Mouse (Mus musculus) left cerebral cortex, adult 2 months (tissue): ENCODE results near the gene Ddx18. TPM values are rescaled to one million over a fixed set of nuclear protein-coding genes. Genes with fewer than 3 reads are reported as not detected.

Experiments used
- DNase-seq, 2 experiments: peaks; one replicate each; pipeline ENCODE4 v3.0.0; 2021 to 2022; ENCODE audit warnings: low spot score in 2 of 2, mixed read lengths in 1 of 2; ENCODE audit errors: extremely low spot score in 1 of 2
- H3K27ac ChIP-seq: fragments of 200-600 bp; 2 replicates; pipeline ENCODE4 v1.8.1; 2022
- H3K4me3 ChIP-seq: fragments of 200-600 bp; 2 replicates; pipeline ENCODE4 v1.8.1; 2022
- CTCF ChIP-seq: fragments of 200-600 bp; IDR thresholded peaks from 2 replicates; pipeline ENCODE4 v1.8.1; 2022; ENCODE audit warnings: antibody characterized with exemption, mild to moderate bottlenecking, moderate library complexity
- intact Hi-C: fragments of 180-260 bp; cut with DNase I; formaldehyde crosslinking; loops from one replicate; pipeline ENCODE4 v1.15.1; 2025
- total RNA-seq, 2 experiments: library from RNA; stranded (reverse); gene quantifications; 2 replicates each; pipeline ENCODE4 v1.2.3; 2021

The Ddx18 gene
- total RNA-seq, 2 experiments from 2014 or later: 25.9 to 27.8 TPM

DNA sequence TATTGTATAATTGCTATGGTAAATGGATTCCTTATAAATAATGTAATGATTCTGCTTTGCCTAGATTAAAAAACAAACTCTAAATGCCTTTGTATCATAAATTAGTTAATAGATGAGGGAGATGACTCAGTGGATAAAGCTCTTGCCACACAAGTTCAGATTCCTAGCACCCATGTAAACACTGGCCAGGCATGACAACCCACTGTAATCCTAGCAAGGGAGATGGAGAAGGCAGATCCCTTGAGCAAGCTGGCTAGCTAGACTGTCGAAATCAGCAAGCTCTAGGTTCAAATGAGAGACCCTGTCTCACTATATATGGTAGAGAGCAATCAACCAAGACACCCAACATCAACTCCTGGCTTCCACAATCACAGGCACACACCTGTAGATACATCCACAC is 49.2 kb downstream of the Ddx18 start:
- TF ChIP-seq CTCF: no peak

DNA sequence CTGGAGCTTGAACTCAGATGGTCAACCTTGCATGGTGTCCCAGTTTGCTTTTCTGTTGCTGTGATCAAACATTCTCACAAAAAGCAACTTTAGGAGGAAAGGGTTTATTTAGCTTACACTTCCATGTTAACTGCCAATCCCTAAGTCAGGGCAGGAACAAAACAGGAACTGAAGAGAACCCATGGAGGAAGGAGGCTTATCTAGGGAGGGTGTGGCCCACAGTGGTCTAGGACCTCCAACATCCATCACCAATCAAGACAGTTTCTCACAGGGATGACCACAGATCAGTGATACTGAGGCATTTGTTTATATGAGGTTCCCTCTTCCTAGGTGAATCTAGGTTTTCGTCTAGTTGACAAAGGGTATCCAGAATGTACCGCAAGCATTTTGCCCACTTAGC is 55.8 kb downstream of the Ddx18 start:
- no peak for TF ChIP-seq CTCF
- no peak for DNase-seq
- intact Hi-C loops: no loop called here
- H3K27ac ChIP-seq: no peak overlapping the region
- no peak overlapping the region for H3K4me3 ChIP-seq

More for the DNA sequence above, 49.2 kb downstream of the Ddx18 start:
- H3K4me3 ChIP-seq: no peak overlapping the region
- H3K27ac ChIP-seq: no peak overlapping the region
- intact Hi-C loops: no loop called here
- DNase-seq: no peak

DNA sequence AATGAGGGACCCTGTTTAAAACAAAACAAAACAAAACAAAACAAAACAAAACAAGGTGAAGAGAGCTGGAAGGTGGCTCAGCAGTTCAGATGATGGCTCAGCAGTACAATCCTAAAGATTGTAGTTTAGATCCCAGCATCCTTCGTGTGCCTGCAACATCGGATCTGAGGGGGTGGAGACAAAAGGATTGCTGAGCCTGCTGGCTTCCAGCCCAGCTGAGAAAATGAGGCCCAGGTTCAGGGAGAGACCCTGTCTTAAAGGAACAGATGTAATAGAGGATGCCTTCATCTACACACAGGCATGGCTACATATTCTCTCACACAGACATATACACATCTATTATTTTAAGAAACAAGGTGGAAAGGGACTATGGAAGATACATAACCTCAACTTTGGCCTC is 56.6 kb downstream of the Ddx18 start:
- intact Hi-C loops: no loop called here

DNA sequence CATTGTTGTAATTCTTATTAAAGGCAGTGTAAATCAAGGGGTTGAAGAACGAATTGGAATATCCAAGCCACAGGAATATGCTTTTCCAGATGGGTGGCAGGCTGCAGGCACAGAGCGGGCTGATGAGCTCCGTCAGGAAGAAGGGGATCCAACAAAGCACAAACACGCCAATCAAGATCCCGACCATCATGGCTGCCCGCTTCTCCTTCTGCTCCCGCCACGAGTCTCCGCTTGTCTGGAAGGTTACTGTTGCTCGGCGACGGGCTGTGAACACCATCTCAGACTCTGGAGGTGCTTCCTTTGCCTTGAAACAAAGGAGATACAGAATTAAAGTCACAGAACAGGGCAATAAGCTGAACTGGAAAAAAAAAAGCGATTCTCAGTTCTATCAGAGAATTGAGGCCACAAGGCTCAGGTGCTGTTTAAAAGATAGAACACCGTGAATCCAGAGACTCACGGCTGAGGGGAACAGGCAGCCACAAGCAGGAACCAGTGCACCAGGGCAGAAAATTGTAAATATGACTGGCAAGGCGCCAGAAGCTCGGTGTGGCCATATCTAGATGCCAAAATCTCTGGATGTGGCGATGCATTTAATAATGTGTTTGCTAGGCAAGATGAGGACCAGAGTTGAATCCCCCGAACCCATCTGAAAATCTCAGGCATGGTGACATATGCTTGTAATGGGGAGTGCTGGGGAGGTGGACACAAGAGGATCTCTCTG is 57.2 kb downstream of the Ddx18 start:
- H3K4me3 ChIP-seq: no peak overlapping the region
- H3K27ac ChIP-seq: no peak overlapping the region
- DNase-seq: no peak
- TF ChIP-seq CTCF: no peak
- intact Hi-C loops: no loop called here

More for the DNA sequence above, 56.6 kb downstream of the Ddx18 start:
- H3K27ac ChIP-seq: no peak overlapping the region
- H3K4me3 ChIP-seq: no peak overlapping the region
- DNase-seq: no peak
- no peak for TF ChIP-seq CTCF

DNA sequence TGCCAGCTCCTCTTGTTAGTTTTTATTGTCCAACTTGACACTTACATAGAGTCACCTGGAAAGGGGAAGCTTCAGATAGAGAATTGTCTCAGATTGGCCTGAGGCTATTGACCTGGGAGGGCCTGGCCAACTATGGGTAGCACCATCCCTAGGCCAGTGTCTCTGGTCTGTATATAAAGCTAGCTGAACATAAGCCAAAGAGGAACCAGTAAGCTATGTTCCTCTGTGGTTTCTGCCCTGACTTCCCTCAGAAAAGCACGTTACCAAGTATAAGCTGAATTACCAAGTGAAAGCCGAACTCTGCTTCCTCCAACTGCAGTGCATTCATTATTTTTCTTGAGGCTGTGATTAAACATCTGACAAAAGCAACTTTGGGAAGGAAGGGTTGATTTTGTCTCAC is 59.1 kb downstream of the Ddx18 start:
- H3K4me3 ChIP-seq: no peak overlapping the region
- no peak overlapping the region for H3K27ac ChIP-seq
- intact Hi-C loops: no loop called here
- no peak for TF ChIP-seq CTCF
- DNase-seq: no peak

Other genes starting within 250 kb of the Ddx18 start
- 10 to 100 TPM; 64.7 to 65.7 TPM for gene Insig2, start 235.4 kb downstream of the Ddx18 start, total RNA-seq
- gene Ccdc93, start 136.9 kb downstream of the Ddx18 start, total RNA-seq: 10 to 100 TPM; 23.4 to 28.5 TPM
- gene Htr5b, start 39.5 kb downstream of the Ddx18 start, total RNA-seq: 1 to 10 TPM; 2.1 to 3.2 TPM